19 mouse cellular contexts compared by ENCODE assay signal in the genomic region with DNA sequence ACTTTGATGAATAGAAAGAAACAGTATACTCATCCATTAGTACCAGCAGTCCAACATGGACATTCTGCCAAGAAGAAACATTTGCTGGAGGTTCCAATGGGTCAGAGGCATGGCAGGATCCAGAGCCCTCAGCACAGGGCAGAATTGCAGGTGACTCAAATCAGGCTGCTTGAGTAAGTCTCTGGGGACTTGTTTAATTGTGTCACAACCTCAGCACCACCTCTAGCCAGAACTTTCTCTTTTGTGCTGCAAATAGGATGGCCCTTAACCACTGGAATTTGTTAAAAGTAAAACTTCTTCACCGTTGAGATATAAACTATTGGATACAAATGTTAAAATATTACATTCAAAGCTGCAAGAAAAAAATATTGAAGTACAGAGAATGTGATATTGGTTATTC. TPM values are rescaled to one million over a fixed set of nuclear protein-coding genes. Genes with fewer than 3 reads are reported as not detected.
DNase-seq lines count a peak whose midpoint lies in the region; TF ChIP-seq lines count a peak whose summit lies in the region.
"Had no signal": no experiment of that assay in that cellular context is flagged by ENCODE, and none has a peak within 500 bp of the region (broad histone marks: within the 10 kb centered on the region; RNA-seq: fewer than 3 reads in every experiment).

No protein-coding gene starts in this region.

- H3K4me2 ChIP-seq in CH12.LX (ENCODE audit: insufficient read depth, low read depth, poor library complexity, severe bottlenecking) = no peak overlapping the region

- TF ChIP-seq RAD21 in CH12.LX (IDR thresholded peaks at IDR 0.05; ENCODE audit: low read depth, low read length) = no peak

- H3K27me3 ChIP-seq in CH12.LX (replicated peaks) = peaks cover 2% of the 10 kb centered on the region

- TF ChIP-seq POLR2A in CH12.LX (IDR thresholded peaks at IDR 0.05; ENCODE audit: low read depth, low read length) = no peak

- peaks cover 3% of the 10 kb centered on the region for H3K9me3 ChIP-seq in CH12.LX (replicated peaks; ENCODE audit: low read length)
- H3K9me3 ChIP-seq: G1E had no signal

- no peak for TF ChIP-seq CTCF in CH12.LX (conservative IDR thresholded peaks at IDR 0.05 in 1 of 2, IDR thresholded peaks at IDR 0.05 in 1 of 2; ENCODE audit: low read depth in 2 of 2, low read length in 2 of 2)

- DNase-seq in heart, adult 11 months = peak; percentile 7
- no peak for DNase-seq in heart, adult 8-10 months (ENCODE audit: low spot score)
- DNase-seq in A20 (ENCODE audit: low read depth, low spot score) (peak; percentile 11), CH12.LX (ENCODE audit: extremely low read depth) (peak; percentile 62)
- no peak for DNase-seq in right cerebral cortex, postnatal 14 days
- DNase-seq in cerebellum, postnatal 14 days = no peak
- DNase-seq: adrenal gland, adult 2 months; adrenal gland, adult 8-10 months; adrenal gland, postnatal 10 days; adrenal gland, postnatal 14 days; adrenal gland, postnatal 25 days; adrenal gland, postnatal 36 days; B cell, adult 2 months; cerebellum, adult 11 months; cerebellum, adult 11-12 months; cerebellum, adult 18-20 months; cerebellum, adult 2 months; cerebellum, adult 8-10 months had no signal

- no peak overlapping the region for H3K27ac ChIP-seq in CH12.LX (ENCODE audit: insufficient read depth, low read depth)

- in situ Hi-C loops in CH12.LX (cut with MboI; ENCODE audit: low pct_ligation_motif_present, low pct_unique_long_range_greater_than_20kb, low sequenced_read_pairs) = no loop called here

- no peaks in the 10 kb centered on the region for H3K79me2 ChIP-seq in CH12.LX (replicated peaks; ENCODE audit: control insufficient read depth, extremely low read depth, insufficient read depth, poor library complexity, severe bottlenecking)

- peaks cover 9 to 29% of the 10 kb centered on the region in 2 experiments; a peak in 3 of 4 replicates for H3K4me1 ChIP-seq in CH12.LX (ENCODE audit: control insufficient read depth in 1 of 2, insufficient read depth in 2 of 2)

- H3K36me3 ChIP-seq in CH12.LX (replicated peaks in 1 of 2; ENCODE audit: control insufficient read depth in 1 of 2, insufficient read depth in 1 of 2, low read length in 1 of 2) = no peaks in the 10 kb centered on the region
- H3K36me3 ChIP-seq: G1E had no signal

- H3K4me3 ChIP-seq in CH12.LX (replicated peaks in 1 of 3; ENCODE audit: low read depth in 2 of 3, low read length in 2 of 3, poor library complexity in 1 of 3) = no peak overlapping the region

- TF ChIP-seq EP300 in CH12.LX (IDR thresholded peaks at IDR 0.05; ENCODE audit: low read length) = peak; percentile 52; the same call in 1 of the 2 replicates

- dilution Hi-C loops in CH12.LX (cut with MboI; ENCODE audit: extremely low pct_ligation_motif_present, extremely low pct_unique_long_range_greater_than_20kb, low sequenced_read_pairs) = no loop called here

- H3K9ac ChIP-seq in CH12.LX (ENCODE audit: insufficient read depth, low read depth) = no peak overlapping the region

TF ChIP-seq in CH12.LX, 34 proteins besides CTCF, POLR2A, EP300 and RAD21:
- no peak for TF ChIP-seq MAX (IDR thresholded peaks at IDR 0.05; ENCODE audit: low read length)
- TF ChIP-seq UBTF (IDR thresholded peaks at IDR 0.05; ENCODE audit: low read depth, low read length) = no peak
- TF ChIP-seq BHLHE40 (IDR thresholded peaks at IDR 0.05; ENCODE audit: low read depth, low read length) = peak; percentile 74
- 0 out of 2 replicates have a peak, but pooled peaks have one; percentile 18 for TF ChIP-seq MYC (IDR thresholded peaks at IDR 0.05; ENCODE audit: low read depth, low read length)
- peak; percentile 74; the same call in 1 of the 2 replicates for TF ChIP-seq MAFK (IDR thresholded peaks at IDR 0.05; ENCODE audit: insufficient replicate concordance, low read length)
- peak; percentile 41; the same call in 1 of the 2 replicates for TF ChIP-seq ETS1 (conservative IDR thresholded peaks at IDR 0.05; ENCODE audit: low read depth, low read length)
- TF ChIP-seq IRF4 (IDR thresholded peaks at IDR 0.05; ENCODE audit: low read depth, low read length) = peak; percentile 87
- TF ChIP-seq MEF2A (IDR thresholded peaks at IDR 0.05; ENCODE audit: borderline replicate concordance, low read depth, low read length) = peak; percentile 78; the same call in 1 of the 2 replicates
- peak; percentile 52 for TF ChIP-seq JUND (conservative IDR thresholded peaks at IDR 0.05; ENCODE audit: low read depth, low read length)
- peak; percentile 15; the same call in 1 of the 2 replicates for TF ChIP-seq JUN (IDR thresholded peaks at IDR 0.05; ENCODE audit: insufficient read depth, low read depth, low read length)

RNA-seq across cellular contexts. Expression of a gene that starts 35.1 kb away (rescaled TPM):
- 10 to 100 TPM; 11.5 to 12.8 (median 11.9) TPM for total RNA-seq in heart, adult 8-10 months (2022)
- 44.8 and 55.5 TPM in 2 replicates for total RNA-seq in CH12.LX (2012; rRNA removed)
- total RNA-seq in CH12.LX (2014; rRNA removed) = 118 and 135 TPM in 2 replicates
- 87.4 and 90.6 TPM in 2 replicates for polyA plus RNA-seq in CH12.LX (2012; ENCODE audit: insufficient read length, low read depth)

Comparison
In these comparisons a context has a peak if more than half of its experiments do, and no peak if none do; other contexts are left out.
1. DNase-seq: peak in heart, adult 11 months (single experiment), A20 (single experiment) and CH12.LX (single experiment); none in heart, adult 8-10 months (single experiment), right cerebral cortex, postnatal 14 days (single experiment) and cerebellum, postnatal 14 days (0 of 2).